In genomic region chr8:95001165-95001564, GRCm38 (mm10) we compare ENCODE assay signal across 8 mouse cellular contexts. TPM values are rescaled to one million over a fixed set of nuclear protein-coding genes. Genes with fewer than 3 reads are reported as not detected.
DNase-seq lines count a peak whose midpoint lies in the region; ATAC-seq and TF ChIP-seq lines count a peak whose summit lies in the region.

No protein-coding gene starts in this region.

- no peaks in the 10 kb centered on the region for H3K27me3 ChIP-seq in hindbrain, embryonic 14.5 days (ENCODE audit: control insufficient read depth, insufficient read depth, low read length)
- H3K27me3 ChIP-seq in midbrain, postnatal 0 days (ENCODE audit: insufficient read depth, low read length) = no peaks in the 10 kb centered on the region

- H3K27ac ChIP-seq in left cerebral cortex, adult 2 months = peak overlapping the region; percentile 69
- peak overlapping the region; percentile 98 for H3K27ac ChIP-seq in hindbrain, embryonic 14.5 days
- H3K27ac ChIP-seq in midbrain, postnatal 0 days (ENCODE audit: low read depth, low read length) = peak overlapping the region; percentile 94

- peak; percentile 30 to 64 for DNase-seq in adrenal gland, adult (ENCODE audit: inconsistent age in 2 of 2, low spot score in 1 of 2)
- no peak for DNase-seq in adrenal gland, postnatal 4 days (ENCODE audit: low spot score in 2 of 2)
- DNase-seq in left cerebral cortex, adult 2 months (ENCODE audit: extremely low spot score in 1 of 2, low spot score in 2 of 2) = no peak
- no peak for DNase-seq in left cerebral cortex, postnatal 36 days (ENCODE audit: low spot score in 2 of 2)
- no peak for DNase-seq in hindbrain, embryonic 14.5 days (ENCODE audit: low spot score)
- DNase-seq in midbrain, postnatal 0 days (ENCODE audit: low spot score) = no peak
- DNase-seq in layer of hippocampus, adult 18-20 months (ENCODE audit: low spot score in 2 of 2) = no peak
- DNase-seq in ovary, postnatal 10 days (ENCODE audit: low spot score) = no peak

- ATAC-seq in hindbrain, embryonic 14.5 days (ENCODE audit: low FRiP score) = no peak
- no peak; the same call in 1 of the 2 replicates for ATAC-seq in midbrain, postnatal 0 days (ENCODE audit: low FRiP score)

- H3K9ac ChIP-seq in hindbrain, embryonic 14.5 days = no peak overlapping the region
- no peak overlapping the region for H3K9ac ChIP-seq in midbrain, postnatal 0 days (replicated peaks; ENCODE audit: low read length, poor library complexity, severe bottlenecking)

- peaks cover 54% of the 10 kb centered on the region for H3K4me1 ChIP-seq in hindbrain, embryonic 14.5 days (replicated peaks; ENCODE audit: control insufficient read depth, insufficient read depth, low read length)
- peaks cover 29% of the 10 kb centered on the region for H3K4me1 ChIP-seq in midbrain, postnatal 0 days (ENCODE audit: insufficient read depth, low read length)

- intact Hi-C loops in left cerebral cortex, adult 2 months (cut with DNase I) = loop anchor here (1.0 to 2.0 kb wide), 3 partner anchors 51 to 126 kb away; no protein-coding TSS in a partner anchor
- intact Hi-C loops in left cerebral cortex, postnatal 36 days (cut with DNase I) = loop anchor here (1.0 kb wide), 1 partner anchor 51 kb away; no protein-coding TSS in a partner anchor

- no peaks in the 10 kb centered on the region for H3K9me3 ChIP-seq in hindbrain, embryonic 14.5 days (ENCODE audit: control insufficient read depth, low read length)
- H3K9me3 ChIP-seq in midbrain, postnatal 0 days (ENCODE audit: low read length) = no peaks in the 10 kb centered on the region

- peak overlapping the region; percentile 80 for H3K4me2 ChIP-seq in hindbrain, embryonic 14.5 days (replicated peaks)
- 0 out of 2 replicates have a peak overlapping the region, but pooled peaks have one; percentile 72 for H3K4me2 ChIP-seq in midbrain, postnatal 0 days (ENCODE audit: low read depth, low read length, poor library complexity, severe bottlenecking)

- peaks cover 37% of the 10 kb centered on the region for H3K36me3 ChIP-seq in hindbrain, embryonic 14.5 days (replicated peaks; ENCODE audit: control insufficient read depth, insufficient read depth)
- peaks cover 32% of the 10 kb centered on the region for H3K36me3 ChIP-seq in midbrain, postnatal 0 days (ENCODE audit: insufficient read depth, low read length)

- H3K4me3 ChIP-seq in left cerebral cortex, adult 2 months = no peak overlapping the region
- H3K4me3 ChIP-seq in hindbrain, embryonic 14.5 days (replicated peaks; ENCODE audit: low read length) = no peak overlapping the region
- H3K4me3 ChIP-seq in midbrain, postnatal 0 days (ENCODE audit: low read depth, low read length) = no peak overlapping the region

- 65% methylated on average over 5 of the region's 5 CpGs for WGBS in hindbrain, embryonic 14.5 days
- 49% methylated on average over 5 of the region's 5 CpGs for WGBS in midbrain, postnatal 0 days

- no peak for TF ChIP-seq CTCF in left cerebral cortex, adult 2 months (IDR thresholded peaks at IDR 0.05)
- TF ChIP-seq CTCF in midbrain, postnatal 0 days (IDR thresholded peaks at IDR 0.05) = no peak

RNA-seq across cellular contexts. Expression of gene Adgrg3, which starts 16.3 kb away (rescaled TPM):
- total RNA-seq in adrenal gland, postnatal 4 days (2021) = 1 to 10 TPM; 6.2 to 7.8 TPM
- under 1 TPM; 0.23 to 0.32 TPM for total RNA-seq in left cerebral cortex, adult 2 months (2021)
- total RNA-seq in left cerebral cortex, postnatal 36 days (2021) = under 1 TPM in 1 of 2 experiments, not detected in 1; 0.29 TPM
- polyA plus RNA-seq in hindbrain, embryonic 14.5 days (2014; fragmentation: Nextera tagmentation; extraction: Ambion mirVana) = 1.1 and 1.2 TPM in 2 replicates
- total RNA-seq in midbrain, postnatal 0 days (2014; rRNA removed) = 1.5 and 1.7 TPM in 2 replicates
- polyA plus RNA-seq in midbrain, postnatal 0 days (2015; fragmentation: Nextera tagmentation; extraction: Ambion mirVana) = 0.59 and 0.88 TPM in 2 replicates
- total RNA-seq in layer of hippocampus, adult 18-20 months (2021) = under 1 TPM in 1 of 2 experiments, not detected in 1; 0.48 TPM

RNA-seq across cellular contexts. Expression of gene Adgrg1, which starts 26.6 kb away (rescaled TPM):
- 10 to 100 TPM; 38.3 to 62.3 TPM for total RNA-seq in adrenal gland, postnatal 4 days (2021)
- total RNA-seq in left cerebral cortex, adult 2 months (2021) = 10 to 100 TPM; 77.6 to 86.8 TPM
- 10 to 100 TPM; 73.3 to 74.2 TPM for total RNA-seq in left cerebral cortex, postnatal 36 days (2021)
- polyA plus RNA-seq in hindbrain, embryonic 14.5 days (2014; fragmentation: Nextera tagmentation; extraction: Ambion mirVana) = 115 and 123 TPM in 2 replicates
- total RNA-seq in midbrain, postnatal 0 days (2014; rRNA removed) = 218 and 247 TPM in 2 replicates
- 114 and 125 TPM in 2 replicates for polyA plus RNA-seq in midbrain, postnatal 0 days (2015; fragmentation: Nextera tagmentation; extraction: Ambion mirVana)
- 100 to 1,000 TPM; 100 to 108 TPM for total RNA-seq in layer of hippocampus, adult 18-20 months (2021)

RNA-seq across cellular contexts. Expression of gene Drc7, which starts 53.7 kb away (rescaled TPM):
- not detected for total RNA-seq in adrenal gland, postnatal 4 days (2021)
- 1 to 10 TPM in 1 of 2 experiments, under 1 TPM in 1; 0.75 to 1.1 TPM for total RNA-seq in left cerebral cortex, adult 2 months (2021)
- under 1 TPM; 0.68 to 0.99 TPM for total RNA-seq in left cerebral cortex, postnatal 36 days (2021)
- polyA plus RNA-seq in hindbrain, embryonic 14.5 days (2014; fragmentation: Nextera tagmentation; extraction: Ambion mirVana) = 1.8 and 2.3 TPM in 2 replicates
- 4.4 and 9.8 TPM in 2 replicates for total RNA-seq in midbrain, postnatal 0 days (2014; rRNA removed)
- 2.8 and 3.6 TPM in 2 replicates for polyA plus RNA-seq in midbrain, postnatal 0 days (2015; fragmentation: Nextera tagmentation; extraction: Ambion mirVana)
- total RNA-seq in layer of hippocampus, adult 18-20 months (2021) = 1 to 10 TPM; 1.7 to 1.8 TPM

Comparison
In these comparisons a context has a peak if more than half of its experiments do, and no peak if none do; other contexts are left out.
1. DNase-seq: peak in adrenal gland, adult (2 of 2); none in adrenal gland, postnatal 4 days (0 of 2), left cerebral cortex, adult 2 months (0 of 2), left cerebral cortex, postnatal 36 days (0 of 2), hindbrain, embryonic 14.5 days (single experiment), midbrain, postnatal 0 days (single experiment), layer of hippocampus, adult 18-20 months (0 of 2) and ovary, postnatal 10 days (single experiment).
2. Peak in every context shown above with its lines, with median percentiles within 50 percentile points of each other: H3K27ac ChIP-seq.